22 mouse cellular contexts compared by ENCODE assay signal in genomic region chr12:63503774-63504173, GRCm38 (mm10).
"Had no signal": no experiment of that assay in that cellular context is flagged by ENCODE, and none has a peak within 500 bp of the region (broad histone marks: within the 10 kb centered on the region; RNA-seq: fewer than 3 reads in every experiment).

No protein-coding gene starts in this region.

- H3K4me2 ChIP-seq: kidney, embryonic 15.5 days; midbrain, embryonic 12.5 days; midbrain, embryonic 15.5 days; neural tube, embryonic 12.5 days; neural tube, embryonic 15.5 days; stomach, embryonic 15.5 days had no signal

- H3K9ac ChIP-seq: kidney, embryonic 15.5 days; liver, embryonic 14.5 days; midbrain, embryonic 12.5 days; midbrain, embryonic 15.5 days; neural tube, embryonic 12.5 days; neural tube, embryonic 15.5 days; stomach, embryonic 15.5 days had no signal

- H3K36me3 ChIP-seq: kidney, embryonic 15.5 days; midbrain, embryonic 12.5 days; midbrain, embryonic 15.5 days; neural tube, embryonic 12.5 days; neural tube, embryonic 15.5 days; stomach, embryonic 15.5 days had no signal

- DNase-seq: kidney, adult 18-20 months; kidney, postnatal 10 days; kidney, postnatal 36 days; layer of hippocampus, postnatal 36 days; retina, postnatal 1 day; right cerebral cortex, postnatal 25 days; spleen, adult 18-20 months; thymus, adult 2 months; thymus, postnatal 14 days; thymus, postnatal 4 days had no signal

- ATAC-seq: hindbrain, postnatal 0 days; inflammation-experienced regulatory T-cells, adult 6 months; intestine, embryonic 16.5 days; midbrain, embryonic 15.5 days had no signal

- H3K27me3 ChIP-seq: kidney, embryonic 15.5 days; midbrain, embryonic 12.5 days; midbrain, embryonic 15.5 days; neural tube, embryonic 12.5 days; neural tube, embryonic 15.5 days; stomach, embryonic 15.5 days had no signal

- H3K9me3 ChIP-seq: kidney, embryonic 15.5 days; midbrain, embryonic 12.5 days; midbrain, embryonic 15.5 days; neural tube, embryonic 12.5 days; neural tube, embryonic 15.5 days; stomach, embryonic 15.5 days had no signal

- H3K27ac ChIP-seq: hindbrain, postnatal 0 days; kidney, embryonic 15.5 days; left cerebral cortex, adult 2 months; liver, embryonic 14.5 days; macrophage; midbrain, embryonic 12.5 days; midbrain, embryonic 15.5 days; neural tube, embryonic 12.5 days; neural tube, embryonic 15.5 days; stomach, embryonic 15.5 days had no signal

- H3K4me3 ChIP-seq: kidney, embryonic 15.5 days; left cerebral cortex, adult 2 months; midbrain, embryonic 12.5 days; midbrain, embryonic 15.5 days; neural tube, embryonic 12.5 days; neural tube, embryonic 15.5 days; stomach, embryonic 15.5 days had no signal

- H3K4me1 ChIP-seq: kidney, embryonic 15.5 days; midbrain, embryonic 12.5 days; midbrain, embryonic 15.5 days; neural tube, embryonic 12.5 days; neural tube, embryonic 15.5 days; stomach, embryonic 15.5 days had no signal
